Mouse (Mus musculus): Measurements from ENCODE around the gene Coro1a. TPM values are rescaled to one million over a fixed set of nuclear protein-coding genes. Genes with fewer than 3 reads are reported as not detected.
"Not testable (repeated sequence)": the region's sequence is repeated elsewhere in the genome, so short reads cannot be mapped to it uniquely, and the experiment has no call there.

Coro1a gene
- total RNA-seq (2021) = 100 to 1,000 TPM; 159 to 176 TPM

DNA sequence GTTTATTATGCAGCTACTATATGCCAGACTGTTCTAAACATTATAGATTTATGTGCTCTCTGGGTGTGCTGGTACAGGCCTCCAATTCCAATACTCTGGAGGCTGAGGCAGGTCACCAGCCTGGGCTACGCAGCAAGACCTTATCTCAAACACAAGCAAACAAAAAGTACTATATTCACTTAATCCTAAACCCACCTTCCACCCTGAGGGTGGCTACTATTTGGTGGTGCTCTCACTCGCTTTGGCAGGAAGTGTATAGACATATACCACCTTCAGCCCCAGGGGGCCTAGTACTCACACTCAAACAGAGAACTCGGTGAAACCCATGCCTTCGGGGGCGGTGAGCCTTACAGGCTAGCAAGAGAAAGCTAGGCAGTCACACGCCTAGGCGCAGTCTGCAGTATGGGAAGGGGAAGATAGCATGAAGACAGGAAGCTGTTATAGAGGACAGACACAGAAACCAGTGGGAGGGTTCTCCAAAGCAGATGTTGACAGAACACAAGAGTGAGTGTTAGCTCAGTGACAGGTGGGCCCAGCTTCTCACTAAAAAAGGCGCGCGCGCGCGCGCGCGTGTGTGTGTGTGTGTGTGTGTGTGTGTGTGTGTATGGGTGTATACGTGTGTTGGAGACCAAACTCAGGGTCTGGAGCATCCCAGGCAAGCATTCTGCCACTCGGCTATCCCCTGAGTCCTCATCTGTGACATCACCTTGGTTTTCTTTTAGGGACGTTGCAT lies at the start of gene Coro1a:
TSS of gene Coro1a (minus strand) at position 346 of the 733 bp plus-strand sequence.
- DNase-seq (ENCODE audit: low spot score in 2 of 2) = no peak
- intact Hi-C loops (cut with DNase I) = loop anchor here (5.0 kb wide), 1 partner anchor 35 kb away; no protein-coding TSS in a partner anchor

GRCm38 (mm10) chr7:126754866-126755265 lies 47.3 kb upstream of the Coro1a start:
- intact Hi-C loops (cut with DNase I) = no loop called here
- peak; percentile 71 to 72 for DNase-seq (ENCODE audit: low spot score in 2 of 2)

DNA sequence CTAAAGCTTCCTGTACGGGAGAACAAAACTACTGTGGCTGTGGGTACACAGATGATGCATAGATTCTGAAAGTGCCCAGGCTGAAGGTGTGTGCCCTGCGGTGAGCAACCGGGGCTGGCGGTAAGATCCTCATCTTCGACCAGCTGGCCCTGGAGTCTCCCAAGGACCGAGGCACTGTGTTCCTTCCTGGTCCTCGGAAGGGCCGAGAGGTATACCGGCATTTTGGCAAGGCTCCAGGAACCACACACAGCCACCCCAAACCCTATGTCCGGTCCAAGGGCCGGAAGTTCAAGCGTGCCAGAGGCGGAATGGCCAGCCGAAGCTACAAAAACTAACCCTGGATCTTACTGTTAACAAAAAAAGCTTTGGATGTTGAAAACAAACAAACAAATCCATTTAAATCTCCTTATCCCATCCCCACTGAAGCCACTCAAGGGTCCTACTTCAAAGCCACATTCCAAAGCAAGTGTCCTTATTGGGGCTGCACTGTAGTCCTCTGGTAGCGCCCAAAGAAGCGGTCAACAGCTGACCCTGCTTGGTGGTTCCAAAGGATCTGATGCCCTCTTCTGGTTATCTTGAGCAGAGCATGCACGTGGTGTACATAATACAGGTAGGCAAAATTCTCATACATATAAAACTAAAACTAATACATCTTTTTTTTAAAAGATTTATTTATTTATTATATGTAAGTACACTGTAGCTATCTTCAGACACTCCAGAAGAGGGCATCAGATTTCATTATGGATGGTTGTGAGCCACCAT lies 42.2 kb upstream of the Coro1a start:
- intact Hi-C loops (cut with DNase I) = no loop called here

GRCm38 (mm10) chr7:126748824-126749223 lies 41.2 kb upstream of the Coro1a start:
- intact Hi-C loops (cut with DNase I) = no loop called here
- DNase-seq (ENCODE audit: low spot score in 2 of 2) = no peak

More for the DNA sequence above, 42.2 kb upstream of the Coro1a start:
- no peak for DNase-seq (ENCODE audit: low spot score in 2 of 2)

- DNase-seq (ENCODE audit: low spot score in 2 of 2) = no peak
- intact Hi-C loops (cut with DNase I) = no loop called here
Measured at GRCm38 (mm10) chr7:126746798-126747197, 39.2 kb upstream of the Coro1a start.

DNA sequence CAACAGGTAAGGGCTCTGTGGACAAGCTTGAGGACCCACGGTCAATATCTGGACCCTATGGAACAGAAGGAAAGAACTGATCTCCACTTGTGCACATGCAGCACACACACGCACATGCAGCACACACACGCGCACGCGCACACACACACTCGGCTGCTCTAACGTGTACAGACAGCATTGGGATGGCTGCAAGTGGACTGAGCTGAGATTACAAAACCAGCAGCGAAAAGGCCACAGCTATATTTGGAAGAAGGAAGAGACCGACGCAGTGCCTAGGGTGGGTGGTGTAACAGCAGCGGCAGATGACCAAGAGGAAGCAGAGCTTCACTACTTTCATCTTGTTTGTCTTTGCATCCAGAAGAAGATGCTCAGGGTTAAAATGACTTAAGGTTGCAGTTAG lies 38.5 kb upstream of the Coro1a start:
- no peak for DNase-seq (ENCODE audit: low spot score in 2 of 2)
- intact Hi-C loops (cut with DNase I) = no loop called here

- DNase-seq (ENCODE audit: low spot score in 2 of 2) = no peak
- intact Hi-C loops (cut with DNase I) = loop anchor here (5.0 kb wide), 1 partner anchor 35 kb away; the partner anchor contains the start of gene Coro1a
Measured at GRCm38 (mm10) chr7:126741964-126742482, 34.4 kb upstream of the Coro1a start.

DNA sequence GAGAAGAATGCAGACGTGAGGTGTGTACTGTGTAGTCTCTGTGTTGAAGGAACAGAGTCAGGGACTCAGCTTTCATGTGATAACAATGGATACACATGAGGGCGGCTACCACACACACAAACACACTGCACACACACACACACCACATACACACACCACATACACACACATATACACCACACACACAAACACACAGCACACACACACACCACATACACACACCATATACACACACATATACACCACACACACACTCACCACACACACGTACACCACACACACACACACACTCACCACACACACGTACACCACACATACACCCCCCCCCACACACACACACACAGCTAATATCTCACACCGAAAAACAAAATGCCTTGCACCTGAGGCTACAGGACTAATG lies 33.9 kb upstream of the Coro1a start:
- no peak for DNase-seq (ENCODE audit: low spot score in 2 of 2)
- intact Hi-C loops (cut with DNase I) = loop anchor here (5.0 kb wide), 1 partner anchor 34 kb away; the partner anchor contains the start of gene Coro1a

DNA sequence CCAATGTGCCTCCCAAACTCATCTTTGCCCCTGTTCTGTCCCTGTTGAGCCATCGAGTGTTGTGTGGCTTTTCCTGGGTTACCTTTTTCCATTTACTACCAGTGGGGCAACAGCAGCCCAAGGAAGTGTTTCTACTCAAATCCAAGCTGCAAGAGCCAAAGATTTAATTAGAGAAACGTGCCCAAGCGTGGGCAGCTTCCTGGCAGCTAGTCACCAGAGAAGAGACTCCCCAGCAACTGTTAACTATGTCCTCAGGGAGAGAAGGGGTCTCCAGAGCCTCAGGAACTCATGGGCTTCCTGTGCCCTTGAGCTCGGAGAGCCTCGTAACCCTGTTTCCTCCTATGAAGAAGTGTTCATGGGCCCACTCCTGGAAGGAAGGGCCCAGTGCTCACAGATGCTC lies 33.4 kb upstream of the Coro1a start:
- no peak for DNase-seq (ENCODE audit: low spot score in 2 of 2)
- intact Hi-C loops (cut with DNase I) = loop anchor here (5.0 kb wide), 1 partner anchor 34 kb away; the partner anchor contains the start of gene Coro1a

DNA sequence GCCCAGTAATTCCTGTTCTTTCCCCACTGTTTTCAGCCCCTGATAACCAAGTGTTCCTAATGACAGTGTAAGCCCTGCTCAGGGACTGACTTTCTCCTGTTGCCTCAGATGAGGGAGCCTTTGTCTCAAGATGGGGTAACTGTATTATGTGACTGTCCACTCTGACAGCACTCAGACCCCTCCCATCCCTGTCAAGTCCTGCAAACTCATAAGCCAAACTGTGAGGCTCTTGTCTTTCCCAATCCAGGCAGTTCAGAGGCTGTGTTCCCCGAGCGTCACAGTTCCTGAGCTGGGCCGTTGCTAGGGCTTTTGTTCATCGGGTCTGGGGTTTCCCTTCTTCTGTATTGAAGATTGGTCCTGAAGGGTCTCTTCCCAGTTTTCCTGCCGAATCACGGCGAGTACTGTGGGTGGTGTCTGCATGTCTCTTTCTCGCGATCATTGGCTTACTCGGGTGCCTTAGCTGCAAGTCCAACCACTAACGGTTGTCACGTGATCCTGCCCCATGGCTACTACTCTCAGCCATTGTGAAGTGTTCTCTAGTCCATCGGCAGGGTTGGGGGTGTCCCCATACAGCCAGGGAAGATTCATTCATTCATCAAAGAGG lies 32.6 kb upstream of the Coro1a start:
- no peak for DNase-seq (ENCODE audit: low spot score in 2 of 2)
- intact Hi-C loops (cut with DNase I) = loop anchor here (5.0 kb wide), 1 partner anchor 33 kb away; the partner anchor contains the start of gene Coro1a

- intact Hi-C loops (cut with DNase I) = no loop called here
- peak; percentile 74 to 83 for DNase-seq (ENCODE audit: low spot score in 2 of 2)
Measured at GRCm38 (mm10) chr7:126739551-126739950, 32.0 kb upstream of the Coro1a start.

- no peak for DNase-seq (ENCODE audit: low spot score in 2 of 2)
- intact Hi-C loops (cut with DNase I) = no loop called here
Measured at GRCm38 (mm10) chr7:126736122-126736521, 28.5 kb upstream of the Coro1a start.

GRCm38 (mm10) chr7:126730256-126730789 lies 22.7 kb upstream of the Coro1a start:
- intact Hi-C loops (cut with DNase I); DNase-seq (ENCODE audit: low spot score in 2 of 2): not testable (repeated sequence)

DNA sequence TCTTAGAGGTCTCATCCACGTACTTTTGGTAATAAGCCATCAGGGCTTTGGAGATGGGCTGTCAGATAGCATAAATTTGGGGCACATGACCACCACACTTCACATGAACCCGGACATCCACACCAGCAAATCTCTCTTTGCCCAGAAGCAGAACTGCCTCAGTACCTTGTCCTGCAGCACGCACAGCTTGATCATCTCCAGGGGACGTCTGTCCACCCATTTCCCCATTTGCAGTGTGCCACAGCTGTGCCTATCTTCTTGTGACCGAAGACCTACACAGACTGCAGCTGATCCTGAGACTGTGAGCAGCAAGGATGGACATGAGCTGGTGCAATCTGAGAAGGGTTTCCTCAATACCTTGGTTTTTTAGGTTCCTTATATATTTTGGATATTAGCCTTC lies 18.1 kb upstream of the Coro1a start:
- no peak for DNase-seq (ENCODE audit: low spot score in 2 of 2)
- intact Hi-C loops (cut with DNase I) = no loop called here

DNA sequence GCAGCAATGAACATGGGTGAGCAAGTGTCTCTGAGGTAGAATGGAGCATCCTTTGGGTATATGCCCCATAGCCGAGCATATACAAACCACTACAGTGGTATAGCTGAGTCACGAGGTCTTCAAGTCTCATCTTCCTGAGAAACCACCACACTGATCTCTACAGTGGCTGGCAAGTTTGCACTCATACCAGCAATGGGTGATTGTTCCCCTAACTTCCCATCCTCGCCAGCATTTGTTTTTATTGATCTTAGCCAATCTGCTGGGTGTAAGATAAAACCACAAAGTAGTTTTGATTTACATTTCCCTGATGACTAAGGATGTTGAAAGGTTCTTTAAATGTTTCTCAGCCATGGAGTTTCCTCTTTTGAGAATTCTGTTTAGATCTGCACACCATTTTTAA lies 17.5 kb upstream of the Coro1a start:
- intact Hi-C loops (cut with DNase I) = no loop called here
- no peak for DNase-seq (ENCODE audit: low spot score in 2 of 2)

GRCm38 (mm10) chr7:126721635-126722034 lies 14.0 kb upstream of the Coro1a start:
- intact Hi-C loops (cut with DNase I) = no loop called here
- no peak for DNase-seq (ENCODE audit: low spot score in 2 of 2)

DNA sequence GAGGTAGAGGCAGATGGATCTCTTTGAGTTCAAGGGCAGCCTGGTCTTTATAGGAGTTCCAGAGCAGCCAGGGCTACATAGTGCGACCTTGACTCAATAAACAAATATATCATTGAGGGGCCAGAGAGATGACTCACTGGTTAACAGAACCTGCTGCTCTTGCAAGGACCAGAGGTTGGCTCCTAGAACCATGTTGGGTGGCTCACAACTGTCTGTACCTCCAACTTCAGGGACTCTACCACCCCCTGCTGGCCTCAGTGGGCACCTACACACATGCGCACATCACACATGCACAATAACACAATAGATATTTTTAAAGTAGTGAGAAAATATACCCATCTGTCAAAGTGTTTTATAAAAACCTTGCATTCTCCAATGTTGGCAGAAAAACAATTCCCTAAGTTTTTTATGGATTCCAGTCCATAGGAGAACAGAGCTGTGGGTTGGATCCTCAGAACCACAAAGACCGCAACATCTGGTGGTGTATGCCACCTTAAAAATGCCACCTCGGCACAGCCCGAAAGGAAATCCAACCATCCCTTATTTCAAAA lies 11.3 kb upstream of the Coro1a start:
- no peak for DNase-seq (ENCODE audit: low spot score in 2 of 2)
- intact Hi-C loops (cut with DNase I) = no loop called here

DNA sequence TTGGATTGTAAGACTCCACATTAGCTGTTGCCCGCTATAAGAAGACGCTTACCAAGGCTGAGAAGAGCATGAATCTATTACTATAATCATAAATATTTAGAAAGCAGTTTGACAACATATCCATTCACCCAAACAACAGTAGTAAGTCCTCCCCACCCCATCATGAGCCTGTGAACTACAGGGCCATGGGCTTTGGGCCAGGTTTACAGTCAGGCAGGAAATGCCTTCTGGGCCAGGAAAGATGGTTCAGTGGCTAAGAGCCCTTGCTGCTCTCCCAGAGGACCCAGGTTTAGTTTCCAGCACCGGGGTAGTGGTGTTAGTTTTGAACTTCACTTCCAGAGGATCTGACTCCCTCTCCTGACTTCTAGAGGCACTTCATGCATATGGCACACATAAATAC lies 10.0 kb upstream of the Coro1a start:
- intact Hi-C loops (cut with DNase I) = no loop called here
- no peak for DNase-seq (ENCODE audit: low spot score in 2 of 2)

- DNase-seq (ENCODE audit: low spot score in 2 of 2) = no peak
- intact Hi-C loops (cut with DNase I) = no loop called here
Measured at GRCm38 (mm10) chr7:126715679-126716078, 8.1 kb upstream of the Coro1a start.

- intact Hi-C loops (cut with DNase I) = no loop called here
- no peak for DNase-seq (ENCODE audit: low spot score in 2 of 2)
Measured at GRCm38 (mm10) chr7:126711910-126712309, 4.3 kb upstream of the Coro1a start.

Data from left cerebral cortex, postnatal 36 days (tissue).